Mouse (Mus musculus): ENCODE measurements at regions not wholly inside any gene's neighbourhood (a gene's known extent, or its start where the extent isn't known, plus 50 kb on each side); places are given as distances from the start of the nearest gene placed in this dataset.

DNA sequence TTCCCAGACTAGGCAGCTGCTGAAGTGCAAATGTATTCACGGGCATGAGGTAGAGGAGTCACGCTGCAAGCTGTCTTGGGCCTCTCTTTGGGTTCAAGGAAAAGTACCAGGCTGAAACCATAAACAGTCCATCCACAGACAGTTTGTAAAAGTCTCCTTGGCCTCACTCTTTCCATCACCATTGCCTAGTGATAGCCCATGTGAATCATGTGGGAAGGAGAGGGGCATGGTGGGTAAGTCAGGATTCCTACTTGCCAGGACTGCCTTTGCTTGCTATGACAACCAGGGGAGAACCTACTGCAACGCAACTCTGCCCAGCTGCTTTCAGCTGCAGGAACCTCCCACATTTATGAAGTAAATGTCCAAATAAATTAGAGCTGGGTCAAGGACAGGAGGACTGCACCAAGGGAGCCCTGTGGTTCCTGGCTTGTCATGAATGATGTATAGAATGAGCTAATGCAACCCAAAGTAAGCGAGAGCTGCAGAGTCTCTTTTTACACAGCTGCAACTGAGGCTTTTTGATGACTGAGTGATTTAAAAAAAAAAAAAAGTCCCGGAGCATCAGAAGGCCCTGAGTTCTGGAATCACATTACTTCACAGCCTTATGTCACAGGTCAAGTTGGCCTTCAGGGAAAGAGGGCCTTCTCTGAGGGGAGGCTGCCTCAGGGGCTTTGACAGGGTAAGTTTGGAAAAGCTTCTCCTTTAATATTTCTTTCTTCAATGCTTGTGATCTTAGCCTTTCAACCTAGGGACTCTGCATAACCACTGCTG lies 420.7 kb upstream of the Slc30a5 start:
- 52% methylated on average over 5 of the region's 5 CpGs for WGBS (ENCODE audit: insufficient replicate concordance)
- H3K9me3 ChIP-seq (replicated peaks), result no peaks in the 10 kb centered on the region
- no peak overlapping the region for H3K4me2 ChIP-seq
- no peaks in the 10 kb centered on the region for H3K4me1 ChIP-seq
- no peak for ATAC-seq
- H3K9ac ChIP-seq, result no peak overlapping the region
- no peak overlapping the region for H3K4me3 ChIP-seq
- no peak overlapping the region for H3K27ac ChIP-seq
- no peaks in the 10 kb centered on the region for H3K36me3 ChIP-seq
- H3K27me3 ChIP-seq (replicated peaks), result no peaks in the 10 kb centered on the region

DNA sequence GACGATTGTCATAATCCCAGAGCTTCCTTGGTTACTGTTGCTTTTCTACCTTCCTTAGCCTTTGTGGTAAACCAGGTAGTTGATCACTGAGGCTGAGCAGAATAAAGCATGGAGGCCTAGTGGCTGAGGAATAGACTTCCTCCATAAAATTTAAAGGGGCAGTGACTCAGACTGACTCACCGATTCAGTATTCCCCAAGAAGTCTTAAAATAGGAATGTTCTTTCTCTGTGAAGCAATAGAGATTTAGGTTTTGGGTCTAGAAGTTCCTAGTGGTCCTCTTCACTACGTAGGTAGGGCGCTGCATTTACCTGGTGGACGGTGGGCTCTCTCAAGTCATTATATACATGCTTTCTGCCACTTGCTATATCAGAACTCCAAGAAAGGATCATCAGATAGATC lies 416.1 kb upstream of the Slc30a5 start:
- WGBS (ENCODE audit: insufficient replicate concordance), result 60% methylated on average over 5 of the region's 5 CpGs
- Histone ChIP-seq H3K27me3 (replicated peaks) (no peaks in the 10 kb centered on the region), H3K9ac (no peak overlapping the region), H3K4me1 (no peaks in the 10 kb centered on the region), H3K27ac (no peak overlapping the region), H3K36me3 (no peaks in the 10 kb centered on the region), H3K4me2 (no peak overlapping the region), H3K9me3 (replicated peaks) (no peaks in the 10 kb centered on the region), H3K4me3 (no peak overlapping the region)
- no peak for ATAC-seq

DNA sequence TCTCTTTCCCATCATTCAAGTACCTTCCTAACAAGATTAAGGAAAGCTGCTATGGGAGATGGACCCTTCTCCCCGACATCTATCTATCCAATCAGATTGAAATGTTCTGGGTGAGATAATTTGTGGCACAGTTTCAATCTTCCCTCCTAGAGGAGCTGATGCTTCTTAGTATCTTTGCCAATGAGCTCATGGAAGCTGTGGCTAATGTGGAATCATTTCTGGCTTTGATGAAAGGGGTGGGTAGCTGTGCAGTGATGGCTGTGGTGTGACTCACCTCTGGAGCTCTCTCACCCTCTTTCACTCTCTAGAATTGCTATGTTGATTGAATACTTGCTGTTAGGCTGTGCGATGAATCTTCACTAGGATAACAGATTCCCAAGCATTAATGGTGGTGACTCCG lies 411.1 kb upstream of the Slc30a5 start:
- no peak overlapping the region for H3K4me2 ChIP-seq

DNA sequence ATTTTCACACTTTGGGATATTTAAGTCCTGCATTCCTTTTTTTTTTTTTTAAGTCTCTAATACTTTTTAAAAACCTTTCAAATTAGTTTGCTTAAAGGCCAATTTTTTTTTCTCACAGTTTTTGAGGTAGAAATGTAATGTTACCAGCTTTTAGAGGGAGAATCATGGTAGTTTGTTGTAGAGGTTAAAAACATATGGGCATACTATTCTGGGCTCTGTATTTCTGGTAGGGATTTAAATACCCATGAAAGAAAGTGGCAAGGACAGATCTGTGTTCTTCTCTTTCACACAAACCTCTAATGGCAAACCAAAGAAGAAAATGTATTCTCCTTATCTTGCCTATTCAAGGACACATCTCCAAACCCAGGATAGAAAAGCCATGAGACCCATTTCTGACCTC lies 405.6 kb upstream of the Slc30a5 start:
- no peaks in the 10 kb centered on the region for H3K9me3 ChIP-seq (replicated peaks)

More for the DNA sequence above, 411.1 kb upstream of the Slc30a5 start:
- Histone ChIP-seq H3K4me1 (no peaks in the 10 kb centered on the region), H3K36me3 (no peaks in the 10 kb centered on the region), H3K9me3 (replicated peaks) (no peaks in the 10 kb centered on the region), H3K4me3 (no peak overlapping the region), H3K27ac (no peak overlapping the region), H3K27me3 (replicated peaks) (no peaks in the 10 kb centered on the region), H3K9ac (no peak overlapping the region)
- WGBS (ENCODE audit: insufficient replicate concordance), result 54% methylated on average over 3 of the region's 3 CpGs
- ATAC-seq, result no peak

DNA sequence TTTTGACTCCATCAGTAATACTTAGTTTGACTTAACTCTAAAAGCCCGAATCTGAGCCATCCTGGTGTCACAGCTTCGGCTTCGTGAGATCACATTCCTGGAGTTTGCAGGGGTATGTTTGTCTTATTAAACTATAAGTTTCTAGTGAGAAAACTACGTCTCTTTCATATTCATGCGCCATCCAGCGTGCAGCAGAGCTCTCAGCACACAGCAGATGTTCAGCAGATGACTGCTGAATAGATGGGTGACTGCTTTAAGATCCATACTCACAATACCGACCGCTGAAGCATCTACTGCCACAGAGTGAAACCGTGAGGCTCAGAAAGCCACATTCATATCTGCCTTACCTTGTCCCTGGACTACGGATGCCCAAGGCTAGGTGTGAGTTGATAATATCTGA lies 403.8 kb upstream of the Slc30a5 start:
- no peak for ATAC-seq
- H3K9me3 ChIP-seq (replicated peaks), result no peaks in the 10 kb centered on the region
- no peaks in the 10 kb centered on the region for H3K36me3 ChIP-seq
- no peak overlapping the region for H3K9ac ChIP-seq
- H3K27me3 ChIP-seq (replicated peaks), result no peaks in the 10 kb centered on the region
- 67% methylated on average over 10 of the region's 10 CpGs for WGBS (ENCODE audit: insufficient replicate concordance)
- no peak overlapping the region for H3K27ac ChIP-seq
- no peak overlapping the region for H3K4me3 ChIP-seq
- no peaks in the 10 kb centered on the region for H3K4me1 ChIP-seq
- no peak overlapping the region for H3K4me2 ChIP-seq

More for the DNA sequence above, 405.6 kb upstream of the Slc30a5 start:
- Histone ChIP-seq H3K4me2 (no peak overlapping the region), H3K4me3 (no peak overlapping the region), H3K9ac (no peak overlapping the region), H3K27ac (no peak overlapping the region), H3K36me3 (no peaks in the 10 kb centered on the region), H3K4me1 (no peaks in the 10 kb centered on the region), H3K27me3 (replicated peaks) (no peaks in the 10 kb centered on the region)
- ATAC-seq, result no peak

DNA sequence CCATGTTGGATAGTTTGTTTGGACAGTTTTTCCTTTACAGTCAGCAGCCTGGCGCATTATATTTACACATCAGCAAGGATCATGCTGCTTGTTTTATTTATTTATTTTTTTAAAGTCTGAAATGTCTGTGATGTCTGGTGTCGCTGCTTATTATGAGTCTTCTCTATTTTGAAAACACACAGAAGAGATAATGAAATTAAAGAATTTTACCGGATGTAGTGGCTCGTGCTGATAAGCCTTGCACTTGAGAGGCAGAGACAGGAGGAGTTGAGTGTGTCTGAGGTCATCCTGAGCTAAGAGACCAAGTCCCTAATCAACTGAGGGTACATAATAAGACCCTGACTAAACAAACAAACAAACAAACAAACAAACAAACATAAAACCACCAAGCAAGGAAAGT lies 402.6 kb upstream of the Slc30a5 start:
- no peaks in the 10 kb centered on the region for H3K4me1 ChIP-seq
- no peak overlapping the region for H3K27ac ChIP-seq
- 53% methylated on average over 4 of the region's 4 CpGs for WGBS (ENCODE audit: insufficient replicate concordance)
- H3K36me3 ChIP-seq, result no peaks in the 10 kb centered on the region
- H3K4me3 ChIP-seq, result no peak overlapping the region
- no peak for ATAC-seq
- no peaks in the 10 kb centered on the region for H3K27me3 ChIP-seq (replicated peaks)
- H3K9me3 ChIP-seq (replicated peaks), result no peaks in the 10 kb centered on the region
- H3K9ac ChIP-seq, result no peak overlapping the region
- H3K4me2 ChIP-seq, result no peak overlapping the region

DNA sequence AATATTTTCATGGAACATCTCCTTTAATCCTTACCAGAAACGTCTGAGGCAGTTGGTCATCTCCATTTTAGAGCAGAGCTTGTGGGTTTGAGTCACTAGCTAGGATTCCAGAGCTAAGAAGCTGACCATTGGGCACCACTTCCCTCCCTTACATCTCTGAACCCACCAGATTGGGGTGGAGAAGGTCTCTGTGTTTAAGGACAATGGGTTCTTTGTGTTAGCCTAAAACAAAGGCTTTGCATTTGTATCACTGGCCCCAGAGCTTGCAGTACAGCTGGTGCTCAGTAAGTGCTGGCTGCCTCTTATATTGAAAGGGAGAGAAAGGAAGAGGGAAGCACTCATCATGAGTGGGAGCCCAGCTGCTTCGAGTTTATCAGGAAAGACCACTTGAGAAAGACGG lies 401.9 kb upstream of the Slc30a5 start:
- Histone ChIP-seq H3K27me3 (replicated peaks) (no peaks in the 10 kb centered on the region), H3K9ac (no peak overlapping the region), H3K4me1 (no peaks in the 10 kb centered on the region), H3K4me3 (no peak overlapping the region), H3K36me3 (no peaks in the 10 kb centered on the region), H3K4me2 (no peak overlapping the region), H3K9me3 (replicated peaks) (no peaks in the 10 kb centered on the region), H3K27ac (no peak overlapping the region)
- ATAC-seq, result no peak
- WGBS (ENCODE audit: insufficient replicate concordance), result 39% methylated on average over 3 of the region's 3 CpGs

DNA sequence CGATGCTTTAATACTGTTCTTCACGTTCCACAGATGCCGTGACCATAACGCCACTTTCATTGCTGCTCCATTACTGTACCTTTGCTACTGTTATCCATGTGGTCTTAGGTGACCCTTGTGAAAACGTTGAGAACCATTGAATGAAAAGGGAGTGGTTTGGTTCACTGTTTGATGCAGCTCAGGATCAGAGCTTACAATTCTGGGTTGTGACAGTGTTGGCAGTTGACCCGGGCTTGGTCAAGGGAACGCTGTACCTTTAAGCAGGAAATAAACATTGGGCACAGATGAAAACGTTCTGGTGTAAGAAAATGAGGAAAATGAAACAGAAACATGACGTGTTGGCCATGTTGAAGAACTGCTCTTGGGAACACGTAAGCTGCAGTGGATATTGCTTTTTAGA lies 401.3 kb upstream of the Slc30a5 start:
- Histone ChIP-seq H3K9me3 (replicated peaks) (no peaks in the 10 kb centered on the region), H3K4me2 (no peak overlapping the region), H3K9ac (no peak overlapping the region), H3K27me3 (replicated peaks) (no peaks in the 10 kb centered on the region), H3K27ac (no peak overlapping the region), H3K4me3 (no peak overlapping the region), H3K36me3 (no peaks in the 10 kb centered on the region), H3K4me1 (no peaks in the 10 kb centered on the region)
- WGBS (ENCODE audit: insufficient replicate concordance), result 62% methylated on average over 10 of the region's 10 CpGs
- ATAC-seq, result no peak

DNA sequence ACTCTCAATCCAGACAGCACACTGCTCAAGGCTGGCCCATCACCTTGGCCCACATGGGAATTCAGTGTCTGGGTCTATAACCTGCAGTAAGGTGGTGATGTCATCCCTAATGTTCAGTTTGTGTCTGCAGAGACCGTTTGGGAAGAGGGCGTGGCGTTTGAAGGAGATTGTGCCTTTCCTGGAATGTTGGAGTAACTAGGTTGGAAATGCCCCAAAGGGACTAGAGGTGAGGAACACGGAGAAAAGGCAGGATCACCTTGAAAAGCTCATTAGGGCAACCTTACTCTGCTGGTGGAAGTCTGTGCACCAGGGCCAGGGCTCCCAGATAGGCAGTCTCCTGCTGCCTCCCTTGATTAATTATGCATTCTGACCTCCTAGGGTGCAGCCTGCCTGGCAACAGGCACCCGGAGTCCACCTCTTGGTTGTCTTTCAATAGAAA lies 400.6 kb upstream of the Slc30a5 start:
- Histone ChIP-seq H3K9me3 (replicated peaks) (no peaks in the 10 kb centered on the region), H3K4me3 (no peak overlapping the region), H3K27me3 (replicated peaks) (no peaks in the 10 kb centered on the region), H3K36me3 (no peaks in the 10 kb centered on the region), H3K9ac (no peak overlapping the region), H3K4me2 (no peak overlapping the region), H3K27ac (no peak overlapping the region), H3K4me1 (no peaks in the 10 kb centered on the region)
- 28% methylated on average over 5 of the region's 5 CpGs for WGBS (ENCODE audit: insufficient replicate concordance)
- no peak for ATAC-seq

DNA sequence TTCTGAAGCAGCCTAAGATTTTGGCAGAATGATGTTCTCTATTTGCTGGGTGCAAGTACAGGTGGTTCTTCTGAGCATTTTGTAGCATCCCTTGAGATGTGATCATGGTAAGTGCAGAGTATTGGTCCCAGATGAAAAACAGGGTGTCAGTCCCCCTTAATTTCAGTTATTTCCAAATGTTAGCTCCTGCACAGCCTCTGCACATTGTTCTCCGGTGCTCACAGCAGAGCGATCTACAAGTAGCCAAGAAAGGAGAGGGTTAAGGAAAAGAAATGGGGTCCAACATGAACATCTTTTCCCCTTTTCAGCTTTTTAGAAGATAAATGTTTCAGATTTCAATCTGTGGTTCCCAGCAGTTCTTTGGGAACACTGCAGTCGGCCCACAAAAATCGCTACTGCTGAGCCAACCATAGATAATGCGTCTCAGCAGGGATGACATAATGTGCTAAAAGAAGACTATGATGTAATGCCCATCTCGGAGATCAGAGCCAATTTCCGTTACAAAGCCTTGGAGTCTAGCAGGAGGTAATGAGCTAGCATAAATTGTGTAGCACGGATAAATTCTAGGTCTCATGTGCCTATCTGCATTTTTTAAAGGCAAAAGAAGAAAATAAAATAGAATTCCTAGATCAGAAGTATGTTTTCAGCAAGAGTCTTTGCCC lies 400.1 kb upstream of the Slc30a5 start:
- no peak for ATAC-seq
- Histone ChIP-seq H3K27ac (no peak overlapping the region), H3K9ac (no peak overlapping the region), H3K4me2 (no peak overlapping the region), H3K4me3 (no peak overlapping the region), H3K27me3 (replicated peaks) (no peaks in the 10 kb centered on the region), H3K4me1 (no peaks in the 10 kb centered on the region), H3K9me3 (replicated peaks) (no peaks in the 10 kb centered on the region), H3K36me3 (no peaks in the 10 kb centered on the region)
- WGBS (ENCODE audit: insufficient replicate concordance), result 30% methylated on average over 8 of the region's 8 CpGs

DNA sequence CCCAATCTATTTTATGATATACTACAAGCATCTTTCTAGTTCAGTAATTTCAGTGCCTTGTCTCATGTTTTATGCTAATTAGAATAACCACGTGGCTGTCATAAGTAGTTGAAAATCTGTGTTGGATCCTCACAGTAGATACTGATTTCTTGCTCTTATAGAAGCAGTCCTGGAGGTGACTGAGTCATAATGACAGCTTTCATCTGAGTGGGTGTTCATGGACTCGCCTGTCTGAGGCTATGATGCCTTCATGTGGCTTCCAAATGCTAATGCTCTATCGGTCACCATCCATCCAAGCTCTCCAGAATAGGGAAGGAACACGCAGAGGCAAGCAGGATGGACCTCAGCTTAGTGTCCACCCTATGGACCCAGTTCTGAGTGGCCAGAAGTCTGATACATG lies 396.6 kb upstream of the Slc30a5 start:
- H3K36me3 ChIP-seq, result no peaks in the 10 kb centered on the region
- no peak overlapping the region for H3K4me2 ChIP-seq
- H3K9me3 ChIP-seq (replicated peaks), result no peaks in the 10 kb centered on the region
- ATAC-seq, result no peak
- no peak overlapping the region for H3K27ac ChIP-seq
- no peak overlapping the region for H3K4me3 ChIP-seq
- 63% methylated on average over 4 of the region's 4 CpGs for WGBS (ENCODE audit: insufficient replicate concordance)
- H3K27me3 ChIP-seq (replicated peaks), result no peaks in the 10 kb centered on the region
- no peaks in the 10 kb centered on the region for H3K4me1 ChIP-seq
- no peak overlapping the region for H3K9ac ChIP-seq

DNA sequence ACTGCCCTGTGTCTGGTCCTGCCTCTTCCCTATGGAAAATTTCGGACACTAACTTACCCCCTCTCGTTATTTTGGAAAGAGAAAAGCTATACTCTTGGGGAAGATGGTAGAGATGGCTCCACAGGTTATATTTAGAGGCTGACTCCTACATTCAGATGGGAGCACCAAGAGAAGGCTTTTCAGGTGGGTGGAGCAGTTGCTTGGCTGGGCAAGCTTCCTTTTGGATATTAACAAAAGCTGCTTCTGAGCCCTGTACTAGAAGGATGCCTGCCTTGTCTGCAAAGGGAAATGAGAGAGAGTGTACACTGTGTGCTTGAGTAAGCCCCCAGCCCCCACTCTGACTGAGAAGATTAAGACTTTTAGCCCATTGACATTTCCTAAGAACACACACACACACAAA lies 392.1 kb upstream of the Slc30a5 start:
- H3K36me3 ChIP-seq, result no peaks in the 10 kb centered on the region
- no peaks in the 10 kb centered on the region for H3K9me3 ChIP-seq (replicated peaks)
- no peaks in the 10 kb centered on the region for H3K27me3 ChIP-seq (replicated peaks)
- H3K4me3 ChIP-seq, result no peak overlapping the region
- 57% methylated on average over 2 of the region's 2 CpGs for WGBS (ENCODE audit: insufficient replicate concordance)
- H3K27ac ChIP-seq, result no peak overlapping the region
- H3K4me2 ChIP-seq, result no peak overlapping the region
- ATAC-seq, result no peak
- no peak overlapping the region for H3K9ac ChIP-seq
- H3K4me1 ChIP-seq, result no peaks in the 10 kb centered on the region
